32 mouse cellular contexts compared by ENCODE assay signal in the genomic region with DNA sequence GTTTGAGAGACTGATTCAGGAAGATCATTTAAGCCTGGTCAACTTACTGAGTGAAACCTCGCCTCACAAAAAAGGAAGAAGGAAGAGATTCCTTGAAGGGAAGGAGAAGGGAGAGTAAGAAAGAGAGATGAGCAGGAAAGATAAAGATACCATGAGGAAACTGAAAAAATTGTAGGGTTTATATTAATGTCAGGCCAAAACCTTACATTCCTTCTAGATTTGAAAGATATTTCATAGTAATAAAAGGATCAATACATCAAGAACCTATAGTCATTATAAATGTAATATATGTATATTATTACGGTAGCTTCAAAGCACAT. TPM values are rescaled to one million over a fixed set of nuclear protein-coding genes. Genes with fewer than 3 reads are reported as not detected.
A peak's percentile ranks its signal among the peaks of the same experiment; 100 is the strongest.
DNase-seq lines count a peak whose midpoint lies in the region; ATAC-seq and TF ChIP-seq lines count a peak whose summit lies in the region.
"Had no signal": no experiment of that assay in that cellular context is flagged by ENCODE, and none has a peak within 500 bp of the region (broad histone marks: within the 10 kb centered on the region; RNA-seq: fewer than 3 reads in every experiment).

No protein-coding gene starts in this region.

- no peaks in the 10 kb centered on the region for H3K27me3 ChIP-seq in MEL (ENCODE audit: control insufficient read depth in 1 of 2, insufficient read depth in 2 of 2, low read length in 2 of 2)
- H3K27me3 ChIP-seq in liver, embryonic 12.5 days (replicated peaks): no peaks in the 10 kb centered on the region
- H3K27me3 ChIP-seq in liver, embryonic 15.5 days: no peaks in the 10 kb centered on the region
- H3K27me3 ChIP-seq in heart, embryonic 10.5 days (ENCODE audit: insufficient read depth, poor library complexity, severe bottlenecking): no peaks in the 10 kb centered on the region
- H3K27me3 ChIP-seq: embryonic facial prominence, embryonic 13.5 days; heart, embryonic 13.5 days had no signal

- H3K36me3 ChIP-seq in MEL (ENCODE audit: control insufficient read depth in 1 of 2, insufficient read depth in 2 of 2, low read length in 2 of 2): peaks cover 0 to 35% of the 10 kb centered on the region in 2 experiments
- H3K36me3 ChIP-seq in liver, embryonic 12.5 days: peaks cover 25% of the 10 kb centered on the region
- peaks cover 9% of the 10 kb centered on the region for H3K36me3 ChIP-seq in liver, embryonic 15.5 days (replicated peaks)
- H3K36me3 ChIP-seq in heart, embryonic 10.5 days: peaks cover 11% of the 10 kb centered on the region; the same call in 1 of the 2 replicates

- no peak overlapping the region for H3K9ac ChIP-seq in MEL (ENCODE audit: control insufficient read depth, low read depth, low read length, poor library complexity, severe bottlenecking)
- H3K9ac ChIP-seq in liver, embryonic 12.5 days: peak overlapping the region; percentile 42; the same call in 1 of the 2 replicates
- no peak overlapping the region for H3K9ac ChIP-seq in liver, embryonic 15.5 days
- H3K9ac ChIP-seq: embryonic facial prominence, embryonic 13.5 days; forebrain, postnatal 0 days; heart, embryonic 13.5 days; hindbrain, embryonic 14.5 days had no signal

- TF ChIP-seq POLR2A in MEL (IDR thresholded peaks at IDR 0.05; ENCODE audit: control insufficient read depth in 1 of 2, insufficient read depth in 1 of 2, low read depth in 1 of 2, low read length in 2 of 2, poor library complexity in 1 of 2): no peak

- DNase-seq in MEL (ENCODE audit: low read depth, low spot score): no peak
- no peak for DNase-seq in adrenal gland, adult 8-10 months
- DNase-seq in heart, embryonic 10.5 days (ENCODE audit: low spot score): no peak
- DNase-seq: adrenal gland, postnatal 10 days; adrenal gland, postnatal 36 days; cerebellum, adult 18-20 months; cerebellum, adult 9-10 months; cerebellum, postnatal 14 days; forebrain, postnatal 0 days; gastrocnemius, adult 2 months; gastrocnemius, postnatal 14 days; heart, adult 18-20 months; heart, postnatal 14 days; heart, postnatal 4 days had no signal

- no peak overlapping the region for H3K4me3 ChIP-seq in MEL (ENCODE audit: control insufficient read depth in 1 of 2, insufficient read depth in 1 of 2, low read depth in 2 of 2, low read length in 2 of 2)
- H3K4me3 ChIP-seq in liver, embryonic 12.5 days: no peak overlapping the region
- no peak overlapping the region for H3K4me3 ChIP-seq in liver, embryonic 15.5 days (replicated peaks)
- no peak overlapping the region for H3K4me3 ChIP-seq in heart, embryonic 10.5 days
- H3K4me3 ChIP-seq: embryonic facial prominence, embryonic 10.5 days; embryonic facial prominence, embryonic 13.5 days; gastrocnemius, adult 2 months; heart, embryonic 13.5 days had no signal

- H3K4me1 ChIP-seq in MEL (ENCODE audit: control insufficient read depth in 1 of 2, insufficient read depth in 2 of 2, low read length in 2 of 2): peaks cover 21 to 31% of the 10 kb centered on the region in 2 experiments
- peaks cover 42% of the 10 kb centered on the region for H3K4me1 ChIP-seq in liver, embryonic 12.5 days
- H3K4me1 ChIP-seq in liver, embryonic 15.5 days (replicated peaks): peaks cover 37% of the 10 kb centered on the region
- H3K4me1 ChIP-seq in heart, embryonic 10.5 days: no peaks in the 10 kb centered on the region
- H3K4me1 ChIP-seq: embryonic facial prominence, embryonic 10.5 days; embryonic facial prominence, embryonic 13.5 days had no signal

- TF ChIP-seq CTCF in MEL (IDR thresholded peaks at IDR 0.05 in 2 of 3, conservative IDR thresholded peaks at IDR 0.05 in 1 of 3; ENCODE audit: control insufficient read depth in 1 of 3, insufficient read depth in 1 of 3, low read depth in 2 of 3, low read length in 3 of 3, poor library complexity in 1 of 3, severe bottlenecking in 1 of 3): no peak

- H3K27ac ChIP-seq in MEL (ENCODE audit: control insufficient read depth, low read depth, low read length): 0 out of 2 replicates have a peak overlapping the region, but pooled peaks have one; percentile 21
- H3K27ac ChIP-seq in liver, embryonic 12.5 days: peak overlapping the region; percentile 93
- peak overlapping the region; percentile 95 for H3K27ac ChIP-seq in liver, embryonic 15.5 days (replicated peaks)
- no peak overlapping the region for H3K27ac ChIP-seq in heart, embryonic 10.5 days
- H3K27ac ChIP-seq: embryonic facial prominence, embryonic 10.5 days; embryonic facial prominence, embryonic 13.5 days; gastrocnemius, adult 2 months; heart, embryonic 13.5 days; hindbrain, embryonic 14.5 days; hindbrain, postnatal 0 days had no signal

- no peaks in the 10 kb centered on the region for H3K9me3 ChIP-seq in MEL (replicated peaks; ENCODE audit: insufficient read depth, low read length)
- no peaks in the 10 kb centered on the region for H3K9me3 ChIP-seq in liver, embryonic 12.5 days (replicated peaks)
- no peaks in the 10 kb centered on the region for H3K9me3 ChIP-seq in liver, embryonic 15.5 days (replicated peaks)
- no peaks in the 10 kb centered on the region for H3K9me3 ChIP-seq in heart, embryonic 10.5 days
- H3K9me3 ChIP-seq: embryonic facial prominence, embryonic 10.5 days; embryonic facial prominence, embryonic 13.5 days; heart, embryonic 13.5 days had no signal

- H3K4me2 ChIP-seq in liver, embryonic 12.5 days: peak overlapping the region; percentile 59
- H3K4me2 ChIP-seq in liver, embryonic 15.5 days: peak overlapping the region; percentile 63
- H3K4me2 ChIP-seq: embryonic facial prominence, embryonic 13.5 days; heart, embryonic 13.5 days; hindbrain, embryonic 14.5 days had no signal

- TF ChIP-seq EP300 in MEL (IDR thresholded peaks at IDR 0.05; ENCODE audit: low read depth in 1 of 2, low read length in 2 of 2): no peak

- TF ChIP-seq RAD21 in MEL (IDR thresholded peaks at IDR 0.05; ENCODE audit: low read depth, low read length): no peak

- H3K79me2 ChIP-seq in MEL (ENCODE audit: control insufficient read depth, insufficient read depth, low read length, poor library complexity): peaks cover 15% of the 10 kb centered on the region

- 64% methylated on average over 2 of the region's 2 CpGs for WGBS in liver, embryonic 12.5 days (ENCODE audit: insufficient replicate concordance)
- 60% methylated on average over 2 of the region's 2 CpGs for WGBS in liver, embryonic 15.5 days (ENCODE audit: insufficient replicate concordance)
- WGBS in heart, embryonic 10.5 days: 79% methylated on average over 2 of the region's 2 CpGs

- ATAC-seq in liver, embryonic 12.5 days: no peak
- ATAC-seq in liver, embryonic 15.5 days (ENCODE audit: insufficient read depth): no peak
- no peak for ATAC-seq in granulocyte monocyte progenitor cell, adult 5-6 weeks (replicated peaks; ENCODE audit: poor library complexity, severe bottlenecking)
- ATAC-seq: activated CD4-positive, CD25-positive, alpha-beta regulatory T cell, adult 4 months; CD4-positive, CD25-positive, alpha-beta regulatory T cell, adult 4 months; forebrain, embryonic 14.5 days; forebrain, postnatal 0 days; hindbrain, postnatal 0 days; inflammation-experienced regulatory T-cells, adult 6 months had no signal

TF ChIP-seq in MEL, 35 proteins besides CTCF, POLR2A, EP300 and RAD21:
- TF ChIP-seq MAFK (IDR thresholded peaks at IDR 0.05; ENCODE audit: borderline replicate concordance, low read depth, low read length) (no peak), GATA1 (IDR thresholded peaks at IDR 0.05; ENCODE audit: low read depth, low read length) (peak; percentile 79)

RNA-seq across cellular contexts. Expression of gene Gm43191, which starts 14.6 kb away (rescaled TPM):
- 0.39 and 1.0 TPM in 2 replicates for total RNA-seq in MEL (2012; rRNA removed)
- not detected for polyA plus RNA-seq in MEL (2012; ENCODE audit: insufficient read depth in 1 of 2, insufficient read length in 2 of 2, low read depth in 1 of 2, low replicate concordance in 2 of 2, missing spikeins in 1 of 2)
- not detected in 2 replicates for polyA plus RNA-seq in liver, embryonic 12.5 days (2016; fragmentation: Nextera tagmentation; extraction: Ambion mirVana)
- polyA plus RNA-seq in liver, embryonic 15.5 days (2015; fragmentation: Nextera tagmentation; extraction: Ambion mirVana): not detected in 2 replicates
- not detected in 2 replicates for total RNA-seq in granulocyte monocyte progenitor cell, adult 5-6 weeks (2014; fragmentation: Nextera tagmentation)
- total RNA-seq in granulocyte monocyte progenitor cell, adult 5-6 weeks (2017): not detected in 2 replicates
- total RNA-seq in adrenal gland, adult 8-10 months (2022): not detected
- 0.59 TPM in 1 of 2 replicates, not detected in the other for polyA plus RNA-seq in heart, embryonic 10.5 days (2016; fragmentation: Nextera tagmentation; extraction: Ambion mirVana)
- total RNA-seq: adrenal gland, postnatal 10 days; adrenal gland, postnatal 36 days; forebrain, postnatal 0 days; gastrocnemius, adult 2 months; gastrocnemius, postnatal 14 days; gastrocnemius, postnatal 4 days; heart, adult 18-20 months; hindbrain, postnatal 0 days had no signal
- polyA plus RNA-seq: activated CD4-positive, CD25-positive, alpha-beta regulatory T cell, adult 4 months; C2C12; CD4-positive, CD25-positive, alpha-beta regulatory T cell, adult 4 months; embryonic facial prominence, embryonic 10.5 days; embryonic facial prominence, embryonic 13.5 days; forebrain, embryonic 11.5 days; forebrain, embryonic 14.5 days; forebrain, postnatal 0 days; frontal cortex, adult 2 months; heart, embryonic 13.5 days; heart, embryonic 16.5 days; hindbrain, embryonic 11.5 days; hindbrain, embryonic 14.5 days; hindbrain, postnatal 0 days; inflammation-experienced regulatory T-cells, adult 6 months had no signal

RNA-seq across cellular contexts. Expression of gene Slc35a3, which starts 17.0 kb away (rescaled TPM):
- total RNA-seq in MEL (2012; rRNA removed): 16.7 and 20.3 TPM in 2 replicates
- polyA plus RNA-seq in MEL (2012; ENCODE audit: insufficient read depth in 1 of 2, insufficient read length in 2 of 2, low read depth in 1 of 2, low replicate concordance in 2 of 2, missing spikeins in 1 of 2): 10 to 100 TPM in 1 of 2 experiments, not detected in 1; 19.2 TPM
- 12.0 and 13.8 TPM in 2 replicates for polyA plus RNA-seq in liver, embryonic 12.5 days (2016; fragmentation: Nextera tagmentation; extraction: Ambion mirVana)
- polyA plus RNA-seq in liver, embryonic 15.5 days (2015; fragmentation: Nextera tagmentation; extraction: Ambion mirVana): 7.7 and 8.4 TPM in 2 replicates
- 30.0 and 33.6 TPM in 2 replicates for total RNA-seq in granulocyte monocyte progenitor cell, adult 5-6 weeks (2014; fragmentation: Nextera tagmentation)
- 59.4 and 68.3 TPM in 2 replicates for total RNA-seq in granulocyte monocyte progenitor cell, adult 5-6 weeks (2017)
- total RNA-seq in adrenal gland, adult 8-10 months (2022): 10 to 100 TPM; 24.5 to 30.0 (median 28.0) TPM
- polyA plus RNA-seq in heart, embryonic 10.5 days (2016; fragmentation: Nextera tagmentation; extraction: Ambion mirVana): 12.0 and 14.2 TPM in 2 replicates

RNA-seq across cellular contexts. Expression of gene Mfsd14a, which starts 33.1 kb away (rescaled TPM):
- 36.8 and 39.2 TPM in 2 replicates for total RNA-seq in MEL (2012; rRNA removed)
- 100 to 1,000 TPM in 1 of 2 experiments, 10 to 100 TPM in 1; 45.9 to 111 TPM for polyA plus RNA-seq in MEL (2012; ENCODE audit: insufficient read depth in 1 of 2, insufficient read length in 2 of 2, low read depth in 1 of 2, low replicate concordance in 2 of 2, missing spikeins in 1 of 2)
- polyA plus RNA-seq in liver, embryonic 12.5 days (2016; fragmentation: Nextera tagmentation; extraction: Ambion mirVana): 49.6 and 53.1 TPM in 2 replicates
- polyA plus RNA-seq in liver, embryonic 15.5 days (2015; fragmentation: Nextera tagmentation; extraction: Ambion mirVana): 33.3 and 34.9 TPM in 2 replicates
- 52.3 and 64.6 TPM in 2 replicates for total RNA-seq in granulocyte monocyte progenitor cell, adult 5-6 weeks (2014; fragmentation: Nextera tagmentation)
- total RNA-seq in granulocyte monocyte progenitor cell, adult 5-6 weeks (2017): 67.0 and 95.5 TPM in 2 replicates
- total RNA-seq in adrenal gland, adult 8-10 months (2022): 10 to 100 TPM; 53.3 to 62.0 (median 60.8) TPM
- 72.3 and 73.9 TPM in 2 replicates for polyA plus RNA-seq in heart, embryonic 10.5 days (2016; fragmentation: Nextera tagmentation; extraction: Ambion mirVana)
